Mouse (Mus musculus): ENCODE results near the gene Naxe. TPM values are rescaled to one million over a fixed set of nuclear protein-coding genes. Genes with fewer than 3 reads are reported as not detected.

The Naxe gene
- polyA plus RNA-seq, 1 experiment from 2014 or later = 166 TPM

- WGBS = 76% methylated on average over 5 of the region's 5 CpGs
- H3K4me3 ChIP-seq (ENCODE audit: low read depth, low read length) = no peak overlapping the region
- H3K4me1 ChIP-seq (ENCODE audit: control insufficient read depth, insufficient read depth, low read length) = no peaks in the 10 kb centered on the region
- no peak overlapping the region for H3K4me2 ChIP-seq (ENCODE audit: low read length)
- no peak overlapping the region for H3K9ac ChIP-seq (ENCODE audit: low read depth, low read length)
- H3K27me3 ChIP-seq (ENCODE audit: control insufficient read depth, insufficient read depth, low read depth, low read length) = peaks cover 14% of the 10 kb centered on the region; the same call in 1 of the 2 replicates
- H3K36me3 ChIP-seq (ENCODE audit: control insufficient read depth, insufficient read depth, low read length) = no peaks in the 10 kb centered on the region
- no peak overlapping the region for H3K27ac ChIP-seq (ENCODE audit: low read length)
- H3K9me3 ChIP-seq (replicated peaks; ENCODE audit: control insufficient read depth, low read length, poor library complexity, severe bottlenecking) = no peaks in the 10 kb centered on the region
- ATAC-seq = no peak
Observed at GRCm38 (mm10) chr3:88033506-88033905, 24.8 kb downstream of the Naxe start.

GRCm38 (mm10) chr3:88030608-88031395 is 27.5 kb downstream of the Naxe start:
- peaks cover 20% of the 10 kb centered on the region for H3K27me3 ChIP-seq (ENCODE audit: control insufficient read depth, insufficient read depth, low read depth, low read length)
- 20% methylated on average over 19 of the region's 19 CpGs for WGBS

GRCm38 (mm10) chr3:88027434-88028186 is 30.7 kb downstream of the Naxe start, which contains the start of gene Hapln2:
Hapln2 (minus strand) TSS chr3:88027583.
- Histone ChIP-seq H3K27me3 (ENCODE audit: control insufficient read depth, insufficient read depth, low read depth, low read length) (peaks cover 43% of the 10 kb centered on the region), H3K4me3 (ENCODE audit: low read depth, low read length) (no peak within 1 kb of the TSS), H3K9me3 (replicated peaks; ENCODE audit: control insufficient read depth, low read length, poor library complexity, severe bottlenecking) (no peaks in the 10 kb centered on the region), H3K4me2 (ENCODE audit: low read length) (no peak within 1 kb of the TSS), H3K27ac (ENCODE audit: low read length) (no peak within 1 kb of the TSS), H3K4me1 (ENCODE audit: control insufficient read depth, insufficient read depth, low read length) (peaks cover 11% of the 10 kb centered on the region; the same call in 1 of the 2 replicates), H3K36me3 (ENCODE audit: control insufficient read depth, insufficient read depth, low read length) (no peaks in the 10 kb centered on the region), H3K9ac (ENCODE audit: low read depth, low read length) (no peak within 1 kb of the TSS)
- ATAC-seq = no peak
- 47% methylated on average over 5 of the region's 5 CpGs for WGBS

More at GRCm38 (mm10) chr3:88030608-88031395, 27.5 kb downstream of the Naxe start:
- Histone ChIP-seq H3K4me3 (ENCODE audit: low read depth, low read length) (no peak overlapping the region), H3K27ac (ENCODE audit: low read length) (no peak overlapping the region), H3K36me3 (ENCODE audit: control insufficient read depth, insufficient read depth, low read length) (no peaks in the 10 kb centered on the region), H3K9ac (ENCODE audit: low read depth, low read length) (no peak overlapping the region), H3K4me1 (ENCODE audit: control insufficient read depth, insufficient read depth, low read length) (no peaks in the 10 kb centered on the region), H3K9me3 (replicated peaks; ENCODE audit: control insufficient read depth, low read length, poor library complexity, severe bottlenecking) (no peaks in the 10 kb centered on the region), H3K4me2 (ENCODE audit: low read length) (no peak overlapping the region)
- no peak for ATAC-seq

DNA sequence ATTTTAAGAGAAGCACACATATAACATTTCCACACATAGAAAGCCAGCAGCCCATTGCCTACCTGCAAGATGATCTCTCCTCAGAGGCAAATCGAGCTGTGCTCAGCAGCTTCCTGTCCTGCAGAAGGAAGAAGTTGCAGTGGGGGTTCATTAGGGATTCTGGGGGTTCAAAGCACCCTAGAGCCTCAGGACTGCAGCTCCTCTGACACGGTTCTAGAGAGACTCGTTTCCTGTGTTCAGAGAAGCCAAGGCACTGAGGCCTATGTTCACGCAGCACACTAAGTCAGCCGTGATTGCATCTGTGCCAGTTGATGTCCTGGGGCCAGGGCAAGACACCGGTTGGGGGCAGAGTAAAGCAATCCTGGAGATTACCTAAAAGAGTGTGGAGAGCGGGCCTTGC is 31.5 kb downstream of the Naxe start:
- Histone ChIP-seq H3K9ac (ENCODE audit: low read depth, low read length) (no peak overlapping the region), H3K9me3 (replicated peaks; ENCODE audit: control insufficient read depth, low read length, poor library complexity, severe bottlenecking) (no peaks in the 10 kb centered on the region), H3K4me1 (ENCODE audit: control insufficient read depth, insufficient read depth, low read length) (peaks cover 11% of the 10 kb centered on the region; the same call in 1 of the 2 replicates), H3K36me3 (ENCODE audit: control insufficient read depth, insufficient read depth, low read length) (no peaks in the 10 kb centered on the region), H3K27me3 (ENCODE audit: control insufficient read depth, insufficient read depth, low read depth, low read length) (peaks cover 47% of the 10 kb centered on the region), H3K27ac (ENCODE audit: low read length) (no peak overlapping the region), H3K4me2 (ENCODE audit: low read length) (no peak overlapping the region), H3K4me3 (ENCODE audit: low read depth, low read length) (no peak overlapping the region)
- no peak for ATAC-seq
- WGBS = 60% methylated on average over 7 of the region's 7 CpGs

DNA sequence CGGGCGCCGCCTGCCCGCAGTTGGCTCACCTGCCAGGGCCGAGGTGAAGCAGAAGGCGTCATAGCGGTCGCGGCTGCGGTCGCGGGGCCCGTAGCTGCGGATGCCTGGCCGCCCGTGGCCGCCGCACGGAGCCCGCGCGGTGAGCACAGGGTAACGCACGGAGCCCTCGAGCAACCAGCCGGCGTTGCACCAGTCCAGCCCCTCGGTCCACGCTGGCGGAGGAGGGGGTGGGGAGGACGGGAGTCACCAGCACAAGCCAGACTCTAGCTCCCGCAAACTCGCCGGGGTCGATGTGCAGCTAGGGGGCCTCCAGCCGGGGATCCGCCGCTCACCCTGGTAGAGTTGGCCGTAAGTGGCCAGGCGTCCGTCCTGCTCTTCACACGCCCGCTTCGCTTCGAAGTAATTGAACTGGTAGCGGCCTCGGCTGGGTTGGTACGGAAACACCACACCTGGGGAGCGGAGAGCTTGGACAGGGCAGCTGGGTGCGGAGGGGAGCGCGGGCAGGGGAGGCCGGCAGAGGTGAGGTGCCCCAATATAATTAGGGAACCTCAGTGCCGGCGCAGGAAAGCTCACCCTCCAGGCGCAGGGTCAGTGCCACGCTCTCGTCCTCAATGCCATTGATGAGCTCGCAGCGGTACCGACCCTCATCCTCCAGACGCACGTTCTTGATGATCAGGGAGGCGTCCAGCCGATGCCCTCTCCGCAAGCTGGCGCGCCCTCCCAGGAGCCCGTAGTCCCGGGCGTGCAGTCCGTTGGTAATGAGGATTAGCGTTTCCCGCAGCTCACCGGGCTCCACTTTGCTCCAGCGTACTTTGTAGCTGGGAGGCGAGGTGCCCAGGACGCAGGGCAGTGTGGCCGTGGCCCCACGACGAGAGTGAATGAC is 34.9 kb downstream of the Naxe start:
- Histone ChIP-seq H3K9me3 (replicated peaks; ENCODE audit: control insufficient read depth, low read length, poor library complexity, severe bottlenecking) (no peaks in the 10 kb centered on the region), H3K27ac (ENCODE audit: low read length) (no peak overlapping the region), H3K4me3 (ENCODE audit: low read depth, low read length) (peak overlapping the region; percentile 63), H3K27me3 (ENCODE audit: control insufficient read depth, insufficient read depth, low read depth, low read length) (peaks cover 59% of the 10 kb centered on the region), H3K36me3 (ENCODE audit: control insufficient read depth, insufficient read depth, low read length) (no peaks in the 10 kb centered on the region), H3K4me1 (ENCODE audit: control insufficient read depth, insufficient read depth, low read length) (peaks cover 11% of the 10 kb centered on the region; the same call in 1 of the 2 replicates), H3K9ac (ENCODE audit: low read depth, low read length) (peak overlapping the region; percentile 64), H3K4me2 (ENCODE audit: low read length) (peak overlapping the region; percentile 87)
- peak; percentile 74 for ATAC-seq
- under 1% methylated on average over 81 of the region's 81 CpGs for WGBS

GRCm38 (mm10) chr3:88022322-88023191 is 35.7 kb downstream of the Naxe start:
- no peak overlapping the region for H3K27ac ChIP-seq (ENCODE audit: low read length)
- peak overlapping the region; percentile 64 for H3K9ac ChIP-seq (ENCODE audit: low read depth, low read length)
- H3K36me3 ChIP-seq (ENCODE audit: control insufficient read depth, insufficient read depth, low read length) = no peaks in the 10 kb centered on the region
- peaks cover 11% of the 10 kb centered on the region; the same call in 1 of the 2 replicates for H3K4me1 ChIP-seq (ENCODE audit: control insufficient read depth, insufficient read depth, low read length)
- H3K4me3 ChIP-seq (ENCODE audit: low read depth, low read length) = peak overlapping the region; percentile 63
- peak overlapping the region; percentile 87 for H3K4me2 ChIP-seq (ENCODE audit: low read length)
- WGBS = under 1% methylated on average over 64 of the region's 66 CpGs
- peaks cover 59% of the 10 kb centered on the region for H3K27me3 ChIP-seq (ENCODE audit: control insufficient read depth, insufficient read depth, low read depth, low read length)
- peak; percentile 88 for ATAC-seq
- no peaks in the 10 kb centered on the region for H3K9me3 ChIP-seq (replicated peaks; ENCODE audit: control insufficient read depth, low read length, poor library complexity, severe bottlenecking)

- peaks cover 5% of the 10 kb centered on the region for H3K27me3 ChIP-seq (ENCODE audit: control insufficient read depth, insufficient read depth, low read depth, low read length)
- no peaks in the 10 kb centered on the region for H3K9me3 ChIP-seq (replicated peaks; ENCODE audit: control insufficient read depth, low read length, poor library complexity, severe bottlenecking)
- H3K36me3 ChIP-seq (ENCODE audit: control insufficient read depth, insufficient read depth, low read length) = no peaks in the 10 kb centered on the region
- no peak overlapping the region for H3K27ac ChIP-seq (ENCODE audit: low read length)
- H3K4me2 ChIP-seq (ENCODE audit: low read length) = no peak overlapping the region
- no peak for ATAC-seq
- no peak overlapping the region for H3K9ac ChIP-seq (ENCODE audit: low read depth, low read length)
- no peak overlapping the region for H3K4me3 ChIP-seq (ENCODE audit: low read depth, low read length)
- no peaks in the 10 kb centered on the region for H3K4me1 ChIP-seq (ENCODE audit: control insufficient read depth, insufficient read depth, low read length)
- 10% methylated on average over 6 of the region's 6 CpGs for WGBS
Observed at GRCm38 (mm10) chr3:88010634-88011265, 47.5 kb downstream of the Naxe start.

Measured in midbrain, embryonic 16.5 days (tissue).